Mouse (Mus musculus): ENCODE measurements around the gene Zc3h12d. TPM values are rescaled to one million over a fixed set of nuclear protein-coding genes. Genes with fewer than 3 reads are reported as not detected.

The Zc3h12d gene
- polyA plus RNA-seq (2014; fragmentation: Nextera tagmentation; extraction: Ambion mirVana): 0.07 TPM in 2 replicates

DNA sequence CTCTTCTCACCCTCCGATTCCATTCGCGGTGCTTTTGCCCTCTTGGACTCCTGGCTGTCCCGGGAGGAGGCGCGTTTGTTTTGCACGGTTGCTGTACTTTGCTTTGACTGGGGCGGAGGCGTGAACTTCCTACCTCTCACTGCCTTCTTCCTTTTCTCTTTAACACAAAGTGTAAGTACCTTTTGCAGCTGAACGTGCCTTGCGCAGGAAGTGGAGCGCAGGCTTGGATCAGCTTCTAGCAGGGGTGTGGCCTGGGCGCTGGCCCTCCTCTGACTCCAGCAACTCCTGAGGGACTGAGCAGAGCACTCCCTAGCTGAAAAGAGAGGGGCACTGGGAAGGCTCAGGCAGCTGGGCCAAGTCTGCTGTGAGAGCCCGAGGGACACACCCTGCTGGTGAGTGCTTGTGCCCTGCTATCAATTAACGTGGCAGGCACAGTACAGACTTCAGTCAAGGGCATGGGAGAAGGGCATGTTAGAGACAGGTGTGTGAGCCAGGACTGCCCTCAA, at the start of gene Zc3h12d:
Zc3h12d (plus strand) TSS at position 300 of the 506 bp plus-strand sequence.
- H3K4me1 ChIP-seq (ENCODE audit: control insufficient read depth, insufficient read depth, low read length): peaks cover 7% of the 10 kb centered on the region
- H3K27me3 ChIP-seq (ENCODE audit: control insufficient read depth, insufficient read depth, low read length): no peaks in the 10 kb centered on the region
- H3K27ac ChIP-seq (replicated peaks; ENCODE audit: low read depth, low read length): no peak within 1 kb of the TSS
- ATAC-seq (ENCODE audit: insufficient number of reproducible peaks, low FRiP score, low TSS enrichment, low read depth) (no peak), DNase-seq (ENCODE audit: low spot score) (peak; percentile 47)
- H3K4me3 ChIP-seq (ENCODE audit: low read depth, low read length): peak within 1 kb of the TSS; percentile 18
- WGBS: 5% methylated on average over 15 of the region's 15 CpGs
- no peaks in the 10 kb centered on the region for H3K36me3 ChIP-seq (ENCODE audit: control insufficient read depth, insufficient read depth, low read length)
- no peaks in the 10 kb centered on the region for H3K9me3 ChIP-seq (ENCODE audit: control insufficient read depth, low read length)
- no peak within 1 kb of the TSS; the same call in none of the 2 replicates for H3K9ac ChIP-seq (ENCODE audit: low read length)
- H3K4me2 ChIP-seq (ENCODE audit: low read depth, severe bottlenecking): peak within 1 kb of the TSS; percentile 51

DNA sequence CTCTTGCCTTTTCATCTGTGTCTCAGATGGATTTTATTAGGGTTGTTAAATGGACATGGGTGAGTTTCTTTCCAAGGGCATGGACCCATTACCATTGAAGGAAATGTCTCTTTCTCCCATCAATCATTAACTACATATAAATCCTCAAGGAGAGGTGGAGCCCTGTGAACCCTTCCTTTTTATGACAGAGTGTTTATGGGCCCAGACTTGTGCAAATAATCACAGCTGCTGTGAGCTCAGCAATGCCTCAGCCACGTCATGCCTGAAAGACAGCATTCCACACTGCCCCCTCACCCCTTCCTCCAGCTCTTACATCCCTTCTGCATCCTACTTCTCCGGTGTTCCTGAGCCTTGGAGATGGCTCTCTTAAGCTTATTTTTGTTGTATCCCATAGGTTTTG, 45.0 kb upstream of the Zc3h12d start:
- Histone ChIP-seq H3K9ac (ENCODE audit: low read length) (no peak overlapping the region), H3K4me1 (ENCODE audit: control insufficient read depth, insufficient read depth, low read length) (no peaks in the 10 kb centered on the region), H3K27me3 (ENCODE audit: control insufficient read depth, insufficient read depth, low read length) (no peaks in the 10 kb centered on the region), H3K4me3 (ENCODE audit: low read depth, low read length) (no peak overlapping the region), H3K36me3 (ENCODE audit: control insufficient read depth, insufficient read depth, low read length) (peaks cover 2% of the 10 kb centered on the region; the same call in 1 of the 2 replicates), H3K9me3 (ENCODE audit: control insufficient read depth, low read length) (no peaks in the 10 kb centered on the region), H3K27ac (replicated peaks; ENCODE audit: low read depth, low read length) (no peak overlapping the region), H3K4me2 (ENCODE audit: low read depth, severe bottlenecking) (no peak overlapping the region)
- ATAC-seq (ENCODE audit: insufficient number of reproducible peaks, low FRiP score, low TSS enrichment, low read depth): no peak
- 44% methylated on average over 2 of the region's 2 CpGs for WGBS
- DNase-seq (ENCODE audit: low spot score): no peak

GRCm38 (mm10) chr10:7792254-7792750, 40.0 kb upstream of the Zc3h12d start:
- WGBS: 1% methylated on average over 10 of the region's 10 CpGs
- peak; percentile 7; the same call in 1 of the 2 replicates for ATAC-seq (ENCODE audit: insufficient number of reproducible peaks, low FRiP score, low TSS enrichment, low read depth)

DNA sequence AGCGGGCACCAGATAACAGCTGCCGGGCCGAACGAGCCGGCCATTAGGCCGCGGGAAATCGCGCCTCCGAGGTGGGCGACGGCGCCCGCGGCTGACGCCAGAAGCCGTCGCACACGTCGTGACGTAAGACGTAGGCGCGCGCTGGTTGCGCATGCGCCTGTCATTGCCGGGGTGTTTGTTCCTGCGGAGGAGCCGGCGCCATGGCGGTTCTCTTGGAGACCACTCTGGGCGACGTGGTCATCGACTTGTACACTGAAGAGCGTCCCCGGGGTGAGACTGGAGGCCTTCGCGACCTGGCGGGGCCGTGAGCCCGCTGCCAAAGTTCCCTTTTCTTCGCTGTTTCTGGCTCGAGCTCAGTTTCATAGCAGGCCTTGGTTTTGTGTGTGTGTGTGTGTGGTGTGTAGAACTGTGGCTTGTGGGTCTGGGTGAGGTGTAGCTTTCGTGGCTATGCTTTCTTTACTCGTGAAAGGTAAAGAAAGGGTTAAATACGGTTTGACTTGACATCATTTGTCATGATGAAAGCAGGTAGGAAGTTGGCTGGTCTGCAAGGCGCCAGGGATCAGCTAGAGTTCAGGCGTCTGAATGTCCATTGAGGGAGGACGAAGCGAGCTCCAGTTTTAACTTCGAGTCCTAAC, 39.4 kb upstream of the Zc3h12d start, which contains the start of the genes Ginm1 and Ppil4:
Ginm1 (minus strand) TSS at position 74 of the 635 bp plus-strand sequence.
Ppil4 (plus strand) TSS at position 141 of the 635 bp plus-strand sequence.
- H3K4me1 ChIP-seq (ENCODE audit: control insufficient read depth, insufficient read depth, low read length): peaks cover 5% of the 10 kb centered on the region; the same call in 1 of the 2 replicates
- peak; percentile 90 for ATAC-seq (ENCODE audit: insufficient number of reproducible peaks, low FRiP score, low TSS enrichment, low read depth)
- H3K9me3 ChIP-seq (ENCODE audit: control insufficient read depth, low read length): no peaks in the 10 kb centered on the region
- under 1% methylated on average over 52 of the region's 52 CpGs for WGBS
- no peaks in the 10 kb centered on the region for H3K27me3 ChIP-seq (ENCODE audit: control insufficient read depth, insufficient read depth, low read length)
- peaks cover 2% of the 10 kb centered on the region; the same call in 1 of the 2 replicates for H3K36me3 ChIP-seq (ENCODE audit: control insufficient read depth, insufficient read depth, low read length)
- H3K9ac ChIP-seq (ENCODE audit: low read length): peak within 1 kb of the TSS; percentile 89
- peak within 1 kb of the TSS; percentile 73 for H3K4me3 ChIP-seq (ENCODE audit: low read depth, low read length)
- peak; percentile 91 for DNase-seq (ENCODE audit: low spot score)
- peak within 1 kb of the TSS; percentile 86 for H3K4me2 ChIP-seq (ENCODE audit: low read depth, severe bottlenecking)
- peak within 1 kb of the TSS; percentile 14; the same call in 1 of the 2 replicates for H3K27ac ChIP-seq (replicated peaks; ENCODE audit: low read depth, low read length)

More at GRCm38 (mm10) chr10:7792254-7792750, 40.0 kb upstream of the Zc3h12d start:
- peak overlapping the region; percentile 14; the same call in 1 of the 2 replicates for H3K27ac ChIP-seq (replicated peaks; ENCODE audit: low read depth, low read length)
- H3K4me2 ChIP-seq (ENCODE audit: low read depth, severe bottlenecking): peak overlapping the region; percentile 45
- peak overlapping the region; percentile 73 for H3K4me3 ChIP-seq (ENCODE audit: low read depth, low read length)
- peaks cover 2% of the 10 kb centered on the region; the same call in 1 of the 2 replicates for H3K36me3 ChIP-seq (ENCODE audit: control insufficient read depth, insufficient read depth, low read length)
- peak overlapping the region; percentile 89 for H3K9ac ChIP-seq (ENCODE audit: low read length)
- no peak for DNase-seq (ENCODE audit: low spot score)
- no peaks in the 10 kb centered on the region for H3K9me3 ChIP-seq (ENCODE audit: control insufficient read depth, low read length)
- H3K27me3 ChIP-seq (ENCODE audit: control insufficient read depth, insufficient read depth, low read length): no peaks in the 10 kb centered on the region
- H3K4me1 ChIP-seq (ENCODE audit: control insufficient read depth, insufficient read depth, low read length): peaks cover 5% of the 10 kb centered on the region; the same call in 1 of the 2 replicates

GRCm38 (mm10) chr10:7801258-7801657, 31.0 kb upstream of the Zc3h12d start:
- 92% methylated on average over 3 of the region's 3 CpGs for WGBS
- H3K4me1 ChIP-seq (ENCODE audit: control insufficient read depth, insufficient read depth, low read length): no peaks in the 10 kb centered on the region
- no peak overlapping the region for H3K4me3 ChIP-seq (ENCODE audit: low read depth, low read length)
- no peak overlapping the region for H3K4me2 ChIP-seq (ENCODE audit: low read depth, severe bottlenecking)
- H3K27me3 ChIP-seq (ENCODE audit: control insufficient read depth, insufficient read depth, low read length): no peaks in the 10 kb centered on the region
- DNase-seq (ENCODE audit: low spot score) (no peak), ATAC-seq (ENCODE audit: insufficient number of reproducible peaks, low FRiP score, low TSS enrichment, low read depth) (no peak)
- H3K27ac ChIP-seq (replicated peaks; ENCODE audit: low read depth, low read length): no peak overlapping the region
- no peak overlapping the region for H3K9ac ChIP-seq (ENCODE audit: low read length)
- no peaks in the 10 kb centered on the region for H3K9me3 ChIP-seq (ENCODE audit: control insufficient read depth, low read length)
- peaks cover 10% of the 10 kb centered on the region; the same call in 1 of the 2 replicates for H3K36me3 ChIP-seq (ENCODE audit: control insufficient read depth, insufficient read depth, low read length)

DNA sequence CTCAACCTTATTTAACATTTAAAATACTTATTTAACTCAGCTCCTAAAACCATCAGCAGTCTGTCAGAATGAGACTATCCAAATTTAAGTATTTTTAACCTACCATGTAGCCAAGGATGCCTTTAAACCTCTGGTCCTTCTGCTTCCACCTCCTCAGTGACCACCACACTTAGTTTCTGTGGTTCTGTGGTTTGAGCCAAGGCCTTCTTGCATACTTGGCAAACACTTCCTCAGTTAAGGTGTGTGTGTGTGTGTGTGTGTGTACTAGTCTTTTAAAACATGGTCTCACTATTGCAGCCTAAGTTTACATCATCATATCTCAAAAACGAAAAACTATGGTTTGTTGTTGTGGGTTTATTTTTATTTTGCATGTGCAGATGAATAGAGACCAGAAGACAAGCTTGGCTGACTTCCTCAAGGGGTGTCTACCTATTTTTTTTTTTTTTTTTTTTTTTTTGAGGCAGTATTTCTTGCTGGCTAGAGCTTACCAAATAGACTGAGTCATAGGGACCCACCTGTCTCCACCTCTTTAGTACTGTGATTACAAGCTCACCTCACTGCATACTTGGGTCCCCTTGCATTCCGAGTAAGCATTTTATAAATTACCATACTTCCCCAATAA, 29.6 kb upstream of the Zc3h12d start:
- Histone ChIP-seq H3K4me3 (ENCODE audit: low read depth, low read length) (no peak overlapping the region), H3K36me3 (ENCODE audit: control insufficient read depth, insufficient read depth, low read length) (peaks cover 10% of the 10 kb centered on the region; the same call in 1 of the 2 replicates), H3K27me3 (ENCODE audit: control insufficient read depth, insufficient read depth, low read length) (no peaks in the 10 kb centered on the region), H3K9me3 (ENCODE audit: control insufficient read depth, low read length) (no peaks in the 10 kb centered on the region), H3K4me2 (ENCODE audit: low read depth, severe bottlenecking) (no peak overlapping the region), H3K27ac (replicated peaks; ENCODE audit: low read depth, low read length) (no peak overlapping the region), H3K9ac (ENCODE audit: low read length) (no peak overlapping the region), H3K4me1 (ENCODE audit: control insufficient read depth, insufficient read depth, low read length) (no peaks in the 10 kb centered on the region)
- no peak for ATAC-seq (ENCODE audit: insufficient number of reproducible peaks, low FRiP score, low TSS enrichment, low read depth)
- WGBS: 90% methylated on average over 2 of the region's 2 CpGs
- no peak for DNase-seq (ENCODE audit: low spot score)

GRCm38 (mm10) chr10:7809937-7810336, 22.3 kb upstream of the Zc3h12d start:
- DNase-seq (ENCODE audit: low spot score) (peak; percentile 67), ATAC-seq (ENCODE audit: insufficient number of reproducible peaks, low FRiP score, low TSS enrichment, low read depth) (no peak)
- no peaks in the 10 kb centered on the region for H3K9me3 ChIP-seq (ENCODE audit: control insufficient read depth, low read length)
- H3K36me3 ChIP-seq (ENCODE audit: control insufficient read depth, insufficient read depth, low read length): peaks cover 11% of the 10 kb centered on the region
- H3K4me1 ChIP-seq (ENCODE audit: control insufficient read depth, insufficient read depth, low read length): no peaks in the 10 kb centered on the region
- no peak overlapping the region for H3K27ac ChIP-seq (replicated peaks; ENCODE audit: low read depth, low read length)
- WGBS: 57% methylated on average over 2 of the region's 2 CpGs
- no peak overlapping the region for H3K4me3 ChIP-seq (ENCODE audit: low read depth, low read length)
- H3K4me2 ChIP-seq (ENCODE audit: low read depth, severe bottlenecking): no peak overlapping the region
- no peaks in the 10 kb centered on the region for H3K27me3 ChIP-seq (ENCODE audit: control insufficient read depth, insufficient read depth, low read length)
- H3K9ac ChIP-seq (ENCODE audit: low read length): no peak overlapping the region

DNA sequence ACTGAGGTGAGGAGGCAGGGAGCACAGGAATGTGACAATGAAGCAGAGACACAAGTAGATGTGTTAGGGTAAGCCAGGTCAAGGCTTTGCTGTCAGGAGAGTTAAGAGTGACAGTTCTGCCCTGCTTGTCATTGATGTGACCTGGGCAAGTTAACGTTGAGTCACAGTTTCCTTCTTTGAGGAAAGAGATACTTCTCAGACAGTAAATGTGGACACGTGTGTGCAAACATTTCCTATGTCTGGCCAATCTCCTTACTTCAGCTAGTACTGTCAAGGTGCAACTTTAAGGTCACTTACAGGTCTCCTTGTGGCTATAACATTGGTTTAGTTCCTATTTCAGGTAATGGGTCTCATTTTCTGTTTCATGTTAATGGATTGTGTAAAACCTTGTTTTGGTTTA, 15.8 kb upstream of the Zc3h12d start:
- Histone ChIP-seq H3K4me1 (ENCODE audit: control insufficient read depth, insufficient read depth, low read length) (no peaks in the 10 kb centered on the region), H3K27me3 (ENCODE audit: control insufficient read depth, insufficient read depth, low read length) (no peaks in the 10 kb centered on the region), H3K27ac (replicated peaks; ENCODE audit: low read depth, low read length) (no peak overlapping the region), H3K4me2 (ENCODE audit: low read depth, severe bottlenecking) (no peak overlapping the region), H3K9me3 (ENCODE audit: control insufficient read depth, low read length) (no peaks in the 10 kb centered on the region), H3K4me3 (ENCODE audit: low read depth, low read length) (no peak overlapping the region), H3K36me3 (ENCODE audit: control insufficient read depth, insufficient read depth, low read length) (peaks cover 2% of the 10 kb centered on the region; the same call in 1 of the 2 replicates), H3K9ac (ENCODE audit: low read length) (no peak overlapping the region)
- 86% methylated on average over 2 of the region's 2 CpGs for WGBS
- DNase-seq (ENCODE audit: low spot score): no peak
- no peak for ATAC-seq (ENCODE audit: insufficient number of reproducible peaks, low FRiP score, low TSS enrichment, low read depth)
